Mouse (Mus musculus) neutrophil, adult 5-6 weeks (primary cell): ENCODE data around the gene Pramel4. TPM values are rescaled to one million over a fixed set of nuclear protein-coding genes. Genes with fewer than 3 reads are reported as not detected.
"Not testable (repeated sequence)": the region's sequence is repeated elsewhere in the genome, so short reads cannot be mapped to it uniquely, and the experiment has no call there.

Experiments used
- ATAC-seq: fragments of 151-379, 151-347 bp; 2 replicates; pipeline ENCODE4 v1.8.0; 2017; ENCODE audit warnings: mild to moderate bottlenecking, moderate TSS enrichment; ENCODE audit not compliant: insufficient number of reproducible peaks, poor library complexity, low FRiP score, severe bottlenecking; ENCODE audit errors: extremely low read depth
- total RNA-seq: library from RNA; stranded (forward); fragments of 200-1000 nt; gene quantifications from 2 replicates; pipeline ENCODE4 v1.2.3, GENCODE M21; 2017

The Pramel4 gene
- total RNA-seq = not detected in 2 replicates

- not testable (repeated sequence) for ATAC-seq
These were observed at the start of gene Pramel4 for GRCm38 (mm10) chr4:144058826-144059225. TSS of gene Pramel4 (plus strand) at chr4:144059126.

- ATAC-seq = not testable (repeated sequence)
These were observed 47.2 kb downstream of the Pramel4 start, which contains the start of gene Gm13102 for GRCm38 (mm10) chr4:144106174-144106573. TSS of gene Gm13102 (plus strand) at chr4:144106474.

Other genes with a start within 250 kb of the Pramel4 start
- not detected in 2 replicates for gene Gm13084, start 243.0 kb upstream of the Pramel4 start, total RNA-seq
- not detected in 2 replicates for gene Gm13103, start 212.6 kb upstream of the Pramel4 start, total RNA-seq
- gene Pramef6, start 158.7 kb upstream of the Pramel4 start, total RNA-seq = not detected in 2 replicates
- not detected in 2 replicates for gene Pramef25, start 108.1 kb upstream of the Pramel4 start, total RNA-seq
- gene Gm13101, start 92.2 kb upstream of the Pramel4 start, total RNA-seq = not detected in 2 replicates
- not detected in 2 replicates for gene Pramef17, start 64.8 kb upstream of the Pramel4 start, total RNA-seq
- gene Gm13102, start 47.3 kb downstream of the Pramel4 start, total RNA-seq = not detected in 2 replicates
- gene Oog3, start 103.5 kb downstream of the Pramel4 start, total RNA-seq = not detected in 2 replicates
- gene Oog2, start 131.6 kb downstream of the Pramel4 start, total RNA-seq = not detected in 2 replicates
- not detected in 2 replicates for gene C87977, start 154.2 kb downstream of the Pramel4 start, total RNA-seq
- not detected in 2 replicates for gene Pramel5, start 221.4 kb downstream of the Pramel4 start, total RNA-seq